Mouse (Mus musculus): ENCODE measurements at regions not wholly inside any gene's neighbourhood (a gene's known extent, or its start where the extent isn't known, plus 50 kb on each side); places are given as distances from the start of the nearest gene placed in this dataset.

GRCm38 (mm10) chr13:83278695-83279094 lies 225.1 kb upstream of the Mef2c start:
- TF ChIP-seq MAZ (IDR thresholded peaks at IDR 0.05; ENCODE audit: low read depth, low read length) (no peak), GABPA (IDR thresholded peaks at IDR 0.05; ENCODE audit: insufficient replicate concordance, low read depth, low read length) (no peak), UBTF (IDR thresholded peaks at IDR 0.05; ENCODE audit: low read depth, low read length) (no peak), ELF1 (IDR thresholded peaks at IDR 0.05; ENCODE audit: low read depth, low read length) (no peak)
